Mouse (Mus musculus): ENCODE data around the gene Olfr1014. TPM values are rescaled to one million over a fixed set of nuclear protein-coding genes. Genes with fewer than 3 reads are reported as not detected.

Olfr1014 gene
- total and polyA plus RNA-seq, 3 experiments = not detected

- Histone ChIP-seq H3K27me3 (replicated peaks) (no peaks in the 10 kb centered on the region), H3K9ac (ENCODE audit: insufficient read depth, low read depth) (no peak within 1 kb of the TSS), H3K27ac (ENCODE audit: insufficient read depth, low read depth) (no peak within 1 kb of the TSS), H3K36me3 (replicated peaks in 1 of 2; ENCODE audit: control insufficient read depth in 1 of 2, insufficient read depth in 1 of 2, low read length in 1 of 2) (no peaks in the 10 kb centered on the region), H3K79me2 (replicated peaks; ENCODE audit: control insufficient read depth, extremely low read depth, insufficient read depth, poor library complexity, severe bottlenecking) (no peaks in the 10 kb centered on the region), H3K4me2 (ENCODE audit: insufficient read depth, low read depth, poor library complexity, severe bottlenecking) (no peak within 1 kb of the TSS), H3K4me1 (ENCODE audit: control insufficient read depth in 1 of 2, insufficient read depth in 2 of 2) (no peaks in the 10 kb centered on the region), H3K4me3 (replicated peaks in 1 of 3; ENCODE audit: low read depth in 2 of 3, low read length in 2 of 3, poor library complexity in 1 of 3) (no peak within 1 kb of the TSS), H3K9me3 (replicated peaks; ENCODE audit: low read length) (peaks cover 15% of the 10 kb centered on the region)
- in situ Hi-C loops (cut with MboI; ENCODE audit: low pct_ligation_motif_present, low pct_unique_long_range_greater_than_20kb, low sequenced_read_pairs) (no loop called here), dilution Hi-C loops (cut with MboI; ENCODE audit: extremely low pct_ligation_motif_present, extremely low pct_unique_long_range_greater_than_20kb, low sequenced_read_pairs) (no loop called here)
- no peak for TF ChIP-seq NRF1 (IDR thresholded peaks at IDR 0.05; ENCODE audit: low read depth, low read length)
- TF ChIP-seq HCFC1 (IDR thresholded peaks at IDR 0.05; ENCODE audit: low read depth, low read length) = no peak
- TF ChIP-seq ZMIZ1 (IDR thresholded peaks at IDR 0.05; ENCODE audit: low read depth, low read length) = no peak
- TF ChIP-seq ZC3H11A (IDR thresholded peaks at IDR 0.05; ENCODE audit: low read depth, low read length) = no peak
- TF ChIP-seq ZNF384 (IDR thresholded peaks at IDR 0.05; ENCODE audit: low read depth, low read length) = no peak
- no peak for TF ChIP-seq POLR2AphosphoS2 (IDR thresholded peaks at IDR 0.05; ENCODE audit: low read depth, low read length)
- no peak for TF ChIP-seq JUND (conservative IDR thresholded peaks at IDR 0.05; ENCODE audit: low read depth, low read length)
- no peak for TF ChIP-seq RAD21 (IDR thresholded peaks at IDR 0.05; ENCODE audit: low read depth, low read length)
- DNase-seq (ENCODE audit: extremely low read depth) = no peak
Observed at GRCm38 (mm10) chr2:85766798-85767197, 5.7 kb upstream of the Olfr1014 start, which contains the start of gene Olfr1013. Gene Olfr1013, plus strand, starts transcription at chr2:85767098.

GRCm38 (mm10) chr2:85781717-85782116, 9.2 kb downstream of the Olfr1014 start, which contains the start of gene Olfr1015:
Gene Olfr1015, plus strand, starts transcription at chr2:85782017.
- dilution Hi-C loops (cut with MboI; ENCODE audit: extremely low pct_ligation_motif_present, extremely low pct_unique_long_range_greater_than_20kb, low sequenced_read_pairs) = no loop called here

GRCm38 (mm10) chr2:85792331-85792730, 19.8 kb downstream of the Olfr1014 start:
- dilution Hi-C loops (cut with MboI; ENCODE audit: extremely low pct_ligation_motif_present, extremely low pct_unique_long_range_greater_than_20kb, low sequenced_read_pairs) = no loop called here
- no peaks in the 10 kb centered on the region for H3K36me3 ChIP-seq (replicated peaks in 1 of 2; ENCODE audit: control insufficient read depth in 1 of 2, insufficient read depth in 1 of 2, low read length in 1 of 2)
- H3K9me3 ChIP-seq (replicated peaks; ENCODE audit: low read length) = peaks cover 18% of the 10 kb centered on the region
- in situ Hi-C loops (cut with MboI; ENCODE audit: low pct_ligation_motif_present, low pct_unique_long_range_greater_than_20kb, low sequenced_read_pairs) = no loop called here
- H3K9ac ChIP-seq (ENCODE audit: insufficient read depth, low read depth) = no peak overlapping the region
- no peaks in the 10 kb centered on the region for H3K4me1 ChIP-seq (ENCODE audit: control insufficient read depth in 1 of 2, insufficient read depth in 2 of 2)
- H3K79me2 ChIP-seq (replicated peaks; ENCODE audit: control insufficient read depth, extremely low read depth, insufficient read depth, poor library complexity, severe bottlenecking) = no peaks in the 10 kb centered on the region
- DNase-seq (ENCODE audit: extremely low read depth) = no peak
- H3K4me3 ChIP-seq (replicated peaks in 1 of 3; ENCODE audit: low read depth in 2 of 3, low read length in 2 of 3, poor library complexity in 1 of 3) = no peak overlapping the region
- no peak overlapping the region for H3K27ac ChIP-seq (ENCODE audit: insufficient read depth, low read depth)
- no peak for TF ChIP-seq TCF12 (IDR thresholded peaks at IDR 0.05; ENCODE audit: low read depth, low read length)
- TF ChIP-seq USF2 (conservative IDR thresholded peaks at IDR 0.05; ENCODE audit: low read depth, low read length) = no peak
- H3K4me2 ChIP-seq (ENCODE audit: insufficient read depth, low read depth, poor library complexity, severe bottlenecking) = no peak overlapping the region
- H3K27me3 ChIP-seq (replicated peaks) = no peaks in the 10 kb centered on the region

More at GRCm38 (mm10) chr2:85781717-85782116, 9.2 kb downstream of the Olfr1014 start, which contains the start of gene Olfr1015:
- DNase-seq (ENCODE audit: extremely low read depth) = no peak
- Histone ChIP-seq H3K9me3 (replicated peaks; ENCODE audit: low read length) (peaks cover 12% of the 10 kb centered on the region), H3K4me2 (ENCODE audit: insufficient read depth, low read depth, poor library complexity, severe bottlenecking) (no peak within 1 kb of the TSS), H3K4me3 (replicated peaks in 1 of 3; ENCODE audit: low read depth in 2 of 3, low read length in 2 of 3, poor library complexity in 1 of 3) (no peak within 1 kb of the TSS), H3K36me3 (replicated peaks in 1 of 2; ENCODE audit: control insufficient read depth in 1 of 2, insufficient read depth in 1 of 2, low read length in 1 of 2) (no peaks in the 10 kb centered on the region), H3K4me1 (ENCODE audit: control insufficient read depth in 1 of 2, insufficient read depth in 2 of 2) (no peaks in the 10 kb centered on the region), H3K27me3 (replicated peaks) (no peaks in the 10 kb centered on the region), H3K79me2 (replicated peaks; ENCODE audit: control insufficient read depth, extremely low read depth, insufficient read depth, poor library complexity, severe bottlenecking) (no peaks in the 10 kb centered on the region), H3K27ac (ENCODE audit: insufficient read depth, low read depth) (no peak within 1 kb of the TSS), H3K9ac (ENCODE audit: insufficient read depth, low read depth) (no peak within 1 kb of the TSS)
- in situ Hi-C loops (cut with MboI; ENCODE audit: low pct_ligation_motif_present, low pct_unique_long_range_greater_than_20kb, low sequenced_read_pairs) = no loop called here
- no peak for TF ChIP-seq E2F4 (IDR thresholded peaks at IDR 0.05; ENCODE audit: insufficient replicate concordance, low read depth, low read length)
- no peak for TF ChIP-seq CTCF (conservative IDR thresholded peaks at IDR 0.05 in 1 of 2, IDR thresholded peaks at IDR 0.05 in 1 of 2; ENCODE audit: low read depth in 2 of 2, low read length in 2 of 2)
- TF ChIP-seq TBP (conservative IDR thresholded peaks at IDR 0.05; ENCODE audit: low read depth, low read length) = no peak
